Mouse (Mus musculus): ENCODE data around the gene Ssxb1.
"Not testable (repeated sequence)": the region's sequence is repeated elsewhere in the genome, so short reads cannot be mapped to it uniquely, and the experiment has no call there.

DNA sequence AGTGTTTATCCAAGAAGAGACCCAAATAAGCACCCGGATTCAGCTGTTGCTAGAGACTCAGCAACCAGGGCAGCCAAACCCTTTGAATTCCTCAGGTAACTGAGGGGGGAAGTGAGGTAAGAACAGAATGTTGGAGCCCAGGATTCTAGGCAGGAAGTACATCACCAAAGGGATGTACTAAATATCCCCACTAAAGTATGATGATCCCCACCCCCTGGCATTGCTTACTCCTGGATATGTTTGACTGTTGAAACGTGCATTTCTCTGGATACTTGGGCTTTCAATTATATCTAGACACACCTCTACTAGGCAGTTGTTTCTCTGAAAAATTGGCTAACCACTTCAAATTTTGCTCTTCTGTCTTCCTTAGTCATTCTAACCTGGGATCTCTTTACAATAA lies 48.5 kb downstream of the Ssxb1 start, which contains the start of gene Ssxb2:
- not testable (repeated sequence) for TF ChIP-seq CTCF (IDR thresholded peaks at IDR 0.05; ENCODE audit: extremely low read depth, insufficient read length, insufficient replicate concordance, low read depth, low read length); POLR2A (IDR thresholded peaks at IDR 0.05; ENCODE audit: low read depth, low read length)

Measured in small intestine, adult 2 months (tissue).